Mouse (Mus musculus) CH12.LX (cell line): Measurements from ENCODE around the gene Sec31b.

Experiments
- CHD2 ChIP-seq: IDR thresholded peaks from 2 replicates; pipeline ENCODE4 v1.6.1; 2011; ENCODE audit warnings: low read length, improper control_type of control experiment
- CTCF ChIP-seq, 2 experiments: IDR thresholded peaks in 1 of 2; conservative IDR thresholded peaks in 1 of 2; 2 replicates each; pipeline ENCODE4 v1.5.1; 2011 to 2012; ENCODE audit warnings: low read depth in 2 of 2, low read length in 2 of 2, improper control_type of control experiment in 1 of 2, inconsistent platforms in 1 of 2, mild to moderate bottlenecking in 1 of 2, moderate library complexity in 1 of 2
- E2F4 ChIP-seq: IDR thresholded peaks from 2 replicates; pipeline ENCODE4 v1.6.1; 2011; ENCODE audit warnings: low read depth, low read length, improper control_type of control experiment; ENCODE audit not compliant: insufficient replicate concordance
- EP300 ChIP-seq: IDR thresholded peaks from 2 replicates; pipeline ENCODE4 v1.6.1; 2011; ENCODE audit warnings: low read length, improper control_type of control experiment
- MAFK ChIP-seq: IDR thresholded peaks from 2 replicates; pipeline ENCODE4 v1.6.1; 2011; ENCODE audit warnings: low read length, improper control_type of control experiment; ENCODE audit not compliant: insufficient replicate concordance
- MAX ChIP-seq: IDR thresholded peaks from 2 replicates; pipeline ENCODE4 v1.6.1; 2011; ENCODE audit warnings: low read length, improper control_type of control experiment
- POLR2A ChIP-seq: IDR thresholded peaks from 2 replicates; pipeline ENCODE4 v1.6.1; 2011; ENCODE audit warnings: low read depth, mild to moderate bottlenecking, improper control_type of control experiment, low read length
- POLR2AphosphoS2 ChIP-seq: IDR thresholded peaks from 2 replicates; pipeline ENCODE4 v1.6.1; 2011; ENCODE audit warnings: low read depth, low read length, improper control_type of control experiment
- RAD21 ChIP-seq: IDR thresholded peaks from 2 replicates; pipeline ENCODE4 v1.6.1; 2011; ENCODE audit warnings: low read depth, mild to moderate bottlenecking, low read length, improper control_type of control experiment, moderate library complexity
- RCOR1 ChIP-seq: conservative IDR thresholded peaks from 2 replicates; pipeline ENCODE4 v1.6.1; 2012; ENCODE audit warnings: low read depth, mild to moderate bottlenecking, inconsistent platforms, low read length, improper control_type of control experiment
- USF2 ChIP-seq: conservative IDR thresholded peaks from 2 replicates; pipeline ENCODE4 v1.6.1; 2011; ENCODE audit warnings: low read depth, low read length, improper control_type of control experiment
- ZKSCAN1 ChIP-seq: IDR thresholded peaks from 2 replicates; pipeline ENCODE4 v1.6.1; 2012; ENCODE audit warnings: low read depth, inconsistent platforms, low read length, improper control_type of control experiment, borderline replicate concordance

DNA sequence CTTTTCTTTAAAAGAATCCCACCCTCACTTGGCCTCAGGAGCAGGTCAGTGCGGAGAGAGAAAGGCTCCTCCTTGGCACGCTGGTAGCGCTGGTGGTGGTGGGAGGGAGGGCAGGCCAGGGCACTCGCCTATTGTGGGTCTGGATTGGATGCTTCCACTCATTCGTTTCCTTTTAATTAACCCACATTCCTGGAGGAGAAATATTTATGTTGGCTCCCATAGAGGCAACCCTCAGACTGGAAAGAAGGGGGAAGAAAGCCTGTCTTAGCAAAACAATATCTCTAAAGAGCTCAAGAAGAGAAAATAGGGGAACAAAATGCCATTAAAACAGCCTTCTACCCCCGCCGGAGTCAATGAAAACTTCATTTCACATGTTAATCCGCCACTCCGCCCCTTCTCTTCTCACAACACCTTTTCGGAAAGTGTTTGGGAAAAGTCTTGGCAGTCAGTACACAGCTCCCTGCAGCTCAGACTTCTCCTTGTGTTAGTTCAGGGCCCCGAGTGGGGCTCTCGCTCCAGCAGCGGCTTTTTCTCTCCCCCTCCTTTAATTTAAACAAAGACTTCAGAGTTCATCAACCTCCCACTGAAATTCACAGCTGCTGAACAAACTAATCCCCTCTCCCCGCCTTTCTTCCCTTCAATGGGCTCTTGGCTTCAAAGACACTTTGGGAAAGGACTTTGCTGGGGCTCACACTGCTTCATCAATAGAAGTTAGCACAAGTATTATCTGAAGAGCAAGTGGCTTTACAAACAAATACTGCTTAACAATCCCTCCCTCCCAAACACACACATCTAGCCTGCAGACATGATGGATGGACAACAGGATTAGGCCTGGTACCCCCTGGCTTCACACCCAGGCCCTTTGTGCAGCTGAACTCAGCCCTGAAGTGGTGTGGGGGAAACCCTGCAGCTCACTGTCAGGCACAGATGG is 30.9 kb downstream of the Sec31b start:
- no peak for TF ChIP-seq USF2
- TF ChIP-seq RCOR1: no peak
- TF ChIP-seq CTCF (conservative IDR thresholded peaks at IDR 0.05 in 1 of 2, IDR thresholded peaks at IDR 0.05 in 1 of 2; ENCODE audit: low read depth in 2 of 2, low read length in 2 of 2): no peak
- TF ChIP-seq POLR2A: no peak
- TF ChIP-seq POLR2AphosphoS2: no peak
- no peak for TF ChIP-seq ZKSCAN1
- TF ChIP-seq MAFK: no peak
- TF ChIP-seq E2F4: no peak
- no peak for TF ChIP-seq CHD2
- no peak for TF ChIP-seq RAD21
- no peak for TF ChIP-seq EP300
- TF ChIP-seq MAX: no peak
